Mouse (Mus musculus) kidney, embryonic 15.5 days (tissue): ENCODE results near the gene Aamp. TPM values are rescaled to one million over a fixed set of nuclear protein-coding genes. Genes with fewer than 3 reads are reported as not detected.
"Not testable (repeated sequence)": the region's sequence is repeated elsewhere in the genome, so short reads cannot be mapped to it uniquely, and the experiment has no call there.

Experiments
- ATAC-seq: fragments of 200-750 bp; cut with Nextera tagmentation; replicated peaks from 2 replicates; pipeline ENCODE4 v1.8.0; 2017; ENCODE audit warnings: moderate TSS enrichment; ENCODE audit not compliant: low FRiP score
- H3K27ac ChIP-seq: fragments of 300-500 bp; sonication (generic); 2 replicates; pipeline ENCODE4 v1.5.1; 2015; ENCODE audit warnings: mild to moderate bottlenecking, inconsistent platforms
- H3K27me3 ChIP-seq: fragments of 300-500 bp; sonication (generic); 2 replicates; pipeline ENCODE4 v1.6.1; 2015; ENCODE audit warnings: inconsistent platforms
- H3K36me3 ChIP-seq: fragments of 300-500 bp; sonication (generic); 2 replicates; pipeline ENCODE4 v1.6.1; 2015; ENCODE audit warnings: inconsistent platforms
- H3K4me1 ChIP-seq: fragments of 300-500 bp; sonication (generic); 2 replicates; pipeline ENCODE4 v1.6.1; 2015; ENCODE audit warnings: inconsistent platforms
- H3K4me2 ChIP-seq: fragments of 300-500 bp; sonication (generic); 2 replicates; pipeline ENCODE4 v1.6.1; 2015; ENCODE audit warnings: moderate library complexity, mild to moderate bottlenecking, inconsistent platforms
- H3K4me3 ChIP-seq: fragments of 300-500 bp; sonication (generic); replicated peaks from 2 replicates; pipeline ENCODE4 v1.5.1; 2015; ENCODE audit warnings: mild to moderate bottlenecking, inconsistent platforms
- H3K9ac ChIP-seq: fragments of 300-500 bp; sonication (generic); 2 replicates; pipeline ENCODE4 v1.6.1; 2015; ENCODE audit warnings: mild to moderate bottlenecking, inconsistent platforms
- H3K9me3 ChIP-seq: fragments of 300-500 bp; sonication (generic); replicated peaks from 2 replicates; pipeline ENCODE4 v1.6.1; 2016; ENCODE audit warnings: inconsistent platforms
- WGBS: fragments of 180-500 bp; shearing (Covaris S2); methylation state at CpG from one replicate; pipeline ENCODE4 v1.1.7; 2015; ENCODE audit warnings: mixed read lengths; 5-methylcytosine and 5-hydroxymethylcytosine counted together
- polyA plus RNA-seq: library from polyadenylated mRNA; unstranded; fragments of >200 nt; fragmentation: Nextera tagmentation; extraction: Ambion mirVana; gene quantifications from 2 replicates; pipeline ENCODE4 v1.2.1, GENCODE M21; 2015

The Aamp gene
- polyA plus RNA-seq, 1 experiment from 2014 or later = 283 TPM

DNA sequence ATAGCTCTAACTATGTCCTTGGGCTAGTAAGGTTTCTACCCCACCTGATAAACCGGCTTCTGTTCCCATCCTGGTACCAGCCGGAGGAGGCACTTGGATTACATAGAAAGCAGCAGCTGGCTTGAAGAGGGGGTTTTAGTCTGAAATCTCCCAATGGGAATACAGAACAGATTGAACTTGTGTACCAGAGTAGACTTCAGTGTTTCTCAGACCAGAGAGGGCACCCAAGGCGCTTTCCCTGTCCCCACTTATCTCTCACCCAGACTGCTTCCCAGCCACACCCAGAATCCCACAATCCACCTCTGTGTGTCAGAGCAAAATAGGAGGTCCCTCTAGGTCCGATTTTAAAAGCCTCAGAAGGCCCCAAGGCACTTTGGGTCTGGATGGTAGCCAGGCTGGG is 3.8 kb upstream of the Aamp start:
- no peak overlapping the region for H3K9ac ChIP-seq
- 82% methylated on average over 4 of the region's 4 CpGs for WGBS
- H3K36me3 ChIP-seq = peaks cover 66% of the 10 kb centered on the region
- ATAC-seq = no peak
- no peaks in the 10 kb centered on the region for H3K27me3 ChIP-seq
- no peak overlapping the region for H3K4me2 ChIP-seq
- H3K9me3 ChIP-seq = no peaks in the 10 kb centered on the region
- H3K4me3 ChIP-seq = no peak overlapping the region
- no peak overlapping the region for H3K27ac ChIP-seq
- H3K4me1 ChIP-seq = peaks cover 25% of the 10 kb centered on the region

DNA sequence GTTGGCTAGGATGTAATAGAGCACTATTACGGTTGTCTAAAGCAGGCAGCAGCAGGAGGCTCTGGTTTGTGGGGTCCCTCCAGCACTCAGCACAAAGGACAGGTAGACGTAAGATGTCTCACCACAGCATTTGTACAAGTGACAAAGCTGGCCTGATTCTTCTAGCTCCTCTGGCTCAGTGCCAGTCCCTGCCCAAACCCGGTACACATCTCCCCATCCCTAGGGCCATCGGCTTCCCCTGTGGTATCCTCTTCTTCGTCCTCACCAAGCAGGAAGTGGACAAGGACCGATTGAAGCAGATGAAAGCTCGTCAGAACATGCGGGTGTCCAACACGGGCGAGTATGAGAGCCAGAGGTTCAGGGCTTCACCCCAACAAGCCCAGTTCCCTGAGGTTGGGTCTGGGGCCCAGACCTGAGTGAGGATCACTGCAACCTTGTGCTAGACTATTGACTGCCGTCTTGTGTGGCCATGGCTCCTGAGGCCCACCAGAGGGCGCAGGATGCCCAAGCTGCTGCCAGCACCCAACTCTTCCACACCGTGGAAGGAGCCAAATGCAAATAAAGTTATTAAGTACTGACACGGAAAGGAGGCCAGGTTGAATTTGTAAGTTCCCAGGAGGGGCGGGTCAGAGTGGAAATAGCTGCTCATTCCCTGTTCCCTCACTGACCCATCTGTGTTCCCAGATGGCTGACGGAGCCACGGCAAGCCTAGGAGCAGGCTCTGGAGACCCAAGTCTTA is 2.5 kb upstream of the Aamp start:
- not testable (repeated sequence) for H3K27ac ChIP-seq, H3K9ac ChIP-seq, ATAC-seq, H3K27me3 ChIP-seq, H3K4me2 ChIP-seq, H3K4me3 ChIP-seq, H3K9me3 ChIP-seq
- 61% methylated on average over 15 of the region's 17 CpGs for WGBS
- Histone ChIP-seq H3K36me3 (peaks cover 66% of the 10 kb centered on the region), H3K4me1 (peaks cover 32% of the 10 kb centered on the region)

DNA sequence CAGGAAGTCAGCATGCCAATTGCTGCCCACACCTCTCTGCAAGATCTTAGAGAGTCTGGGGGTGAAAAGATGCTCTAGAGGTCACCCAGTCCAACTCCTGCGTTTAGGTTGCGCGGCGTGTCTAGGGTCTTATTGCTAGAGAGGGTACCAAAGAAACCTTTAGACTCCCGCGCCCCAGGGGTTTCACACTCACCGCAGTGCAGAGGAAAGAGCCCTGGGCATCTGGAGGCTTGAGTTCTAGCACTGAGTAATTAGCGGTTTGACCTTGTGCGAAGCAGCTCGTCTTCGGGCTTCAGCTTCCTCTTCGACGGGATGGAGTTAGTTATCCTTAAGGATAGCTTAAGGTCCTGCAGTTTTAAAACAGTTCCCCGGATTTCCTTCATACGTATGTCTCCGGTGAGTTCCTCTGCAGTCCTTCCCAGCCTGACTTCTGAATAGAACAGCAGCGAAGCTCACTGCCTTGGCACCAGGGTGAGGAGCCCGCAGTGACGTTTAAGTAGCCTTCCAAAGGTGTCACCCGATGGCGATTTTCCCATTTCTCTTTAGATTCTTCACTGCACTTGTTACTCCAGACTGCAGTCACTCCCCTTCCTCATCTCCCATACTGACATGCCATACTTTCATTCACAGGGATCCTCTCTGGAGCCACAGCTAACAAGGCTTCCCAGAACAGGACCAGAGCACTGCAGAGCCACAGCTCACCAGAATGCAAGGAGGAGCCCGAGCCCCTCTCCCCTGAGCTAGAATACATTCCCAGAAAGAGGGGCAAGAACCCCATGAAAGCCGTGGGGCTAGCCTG is 873 bp upstream of the Aamp start:
- Histone ChIP-seq H3K36me3 (peaks cover 68% of the 10 kb centered on the region), H3K27ac (peak overlapping the region; percentile 30; the same call in 1 of the 2 replicates), H3K4me3 (peak overlapping the region; percentile 92), H3K9ac (peak overlapping the region; percentile 66), H3K4me2 (peak overlapping the region; percentile 80), H3K27me3 (no peaks in the 10 kb centered on the region), H3K4me1 (peaks cover 39% of the 10 kb centered on the region), H3K9me3 (no peaks in the 10 kb centered on the region)
- WGBS = 5% methylated on average over 23 of the region's 23 CpGs
- no peak; the same call in 1 of the 2 replicates for ATAC-seq

DNA sequence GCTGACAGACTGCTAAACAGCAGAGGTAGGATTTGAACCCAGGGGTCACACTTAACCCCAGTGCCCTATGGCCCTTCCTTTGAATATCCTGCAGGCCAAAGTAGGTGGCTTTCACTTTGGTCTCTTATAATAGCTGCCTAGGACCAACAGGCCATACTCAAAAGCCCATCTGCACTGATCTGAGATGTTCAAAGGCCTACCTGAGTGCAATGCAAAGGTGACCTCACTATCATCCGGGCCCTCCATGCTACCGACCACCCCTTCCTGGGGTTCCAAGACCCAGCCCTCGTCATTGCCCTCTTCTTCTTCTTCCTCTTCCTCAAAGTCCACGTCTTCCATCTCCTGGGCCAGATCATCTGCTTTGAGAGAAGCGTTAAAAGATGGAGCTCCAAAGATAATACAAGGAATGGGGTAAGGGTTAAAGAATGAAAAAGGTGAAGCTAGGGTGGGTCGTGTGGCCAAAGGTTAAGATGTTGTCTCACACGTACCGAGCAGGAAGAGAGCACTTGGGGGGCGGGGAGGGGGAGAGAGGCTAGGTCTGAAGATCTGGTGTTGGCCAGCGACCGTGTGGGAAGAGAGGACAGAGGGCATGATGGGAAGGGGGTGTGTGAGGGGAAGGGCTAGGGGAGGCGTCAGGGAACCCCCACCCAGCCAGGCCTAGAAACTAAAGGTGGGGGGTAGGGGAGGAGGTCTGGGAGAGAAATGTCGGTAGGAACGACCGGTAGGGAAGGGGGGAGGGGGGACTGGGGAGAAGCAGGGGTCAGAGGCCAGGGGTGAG is 663 bp downstream of the Aamp start:
- Histone ChIP-seq H3K9me3 (no peaks in the 10 kb centered on the region), H3K36me3 (peaks cover 68% of the 10 kb centered on the region)

DNA sequence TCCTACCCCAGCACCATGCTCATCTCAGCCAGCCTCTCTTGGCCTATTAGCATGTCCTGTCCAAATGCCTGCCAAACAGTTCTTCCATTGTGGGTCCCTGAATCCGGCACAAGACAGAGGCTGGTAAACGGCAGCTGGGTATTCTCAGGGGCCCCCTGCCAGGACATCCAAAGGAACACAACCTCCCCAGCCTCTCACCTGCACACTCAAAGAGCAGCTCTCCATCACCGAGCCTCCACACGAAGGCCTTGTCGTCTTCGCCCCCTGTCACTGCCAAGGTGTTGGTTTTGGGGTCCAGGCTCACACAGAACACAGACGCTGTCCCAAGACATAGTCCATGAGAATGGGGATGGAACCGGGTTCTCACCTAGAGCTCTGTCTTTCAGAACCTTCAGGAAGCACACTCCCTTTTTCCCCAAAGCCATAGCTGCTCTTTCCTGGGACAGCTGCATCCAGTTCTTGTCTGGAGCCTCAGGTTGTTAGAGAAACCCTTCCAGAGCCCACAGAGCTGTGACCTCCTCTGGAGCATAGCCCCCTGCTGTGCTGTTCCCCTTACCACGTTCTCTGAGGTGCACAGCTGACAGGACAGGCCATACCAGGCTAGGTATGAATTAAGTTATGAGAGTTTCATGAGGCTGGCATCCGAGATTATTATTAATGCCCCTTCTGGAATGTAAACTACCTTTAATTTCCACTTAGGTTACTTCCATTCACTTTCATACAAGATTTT is 1.5 kb downstream of the Aamp start:
- no peaks in the 10 kb centered on the region for H3K9me3 ChIP-seq
- WGBS = 91% methylated on average over 10 of the region's 10 CpGs

More for the DNA sequence above, 663 bp downstream of the Aamp start:
- 10% methylated on average over 15 of the region's 15 CpGs for WGBS
- Histone ChIP-seq H3K27ac (peak overlapping the region; percentile 89), H3K4me3 (peak overlapping the region; percentile 92), H3K4me2 (peak overlapping the region; percentile 76), H3K9ac (peak overlapping the region; percentile 86), H3K4me1 (peaks cover 40% of the 10 kb centered on the region), H3K27me3 (no peaks in the 10 kb centered on the region)
- ATAC-seq = peak; percentile 61

DNA sequence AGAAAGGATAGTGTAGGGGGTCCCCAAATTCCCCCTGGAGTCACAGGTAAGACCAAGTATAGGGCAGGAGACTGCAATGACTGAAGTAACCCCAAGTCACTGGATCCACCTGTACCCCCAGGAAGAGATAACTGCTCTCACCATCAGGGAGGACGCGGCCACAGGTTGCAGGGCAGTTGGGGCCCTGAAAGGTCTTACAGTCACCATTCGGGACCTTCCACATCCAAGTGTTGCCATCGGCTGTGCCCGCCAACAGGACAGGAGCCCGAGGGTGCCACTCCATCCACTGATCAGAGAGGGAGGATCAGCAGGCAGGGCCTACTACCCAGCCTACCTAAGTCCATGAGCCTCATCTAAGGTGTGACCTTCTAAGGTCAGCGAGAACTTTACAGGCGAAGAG is 2.7 kb downstream of the Aamp start:
- ATAC-seq = no peak
- Histone ChIP-seq H3K4me2 (no peak overlapping the region), H3K27me3 (no peaks in the 10 kb centered on the region), H3K4me3 (no peak overlapping the region), H3K36me3 (peaks cover 56% of the 10 kb centered on the region), H3K4me1 (peaks cover 55% of the 10 kb centered on the region), H3K27ac (no peak overlapping the region), H3K9ac (no peak overlapping the region), H3K9me3 (no peaks in the 10 kb centered on the region)
- WGBS = 95% methylated on average over 8 of the region's 8 CpGs

More for the DNA sequence above, 1.5 kb downstream of the Aamp start:
- peak overlapping the region; percentile 76 for H3K4me2 ChIP-seq
- peak overlapping the region; percentile 6; the same call in 1 of the 2 replicates for H3K4me3 ChIP-seq
- no peak overlapping the region for H3K27ac ChIP-seq
- ATAC-seq = no peak
- H3K27me3 ChIP-seq = no peaks in the 10 kb centered on the region
- peaks cover 46% of the 10 kb centered on the region for H3K4me1 ChIP-seq
- H3K9ac ChIP-seq = no peak overlapping the region
- peaks cover 64% of the 10 kb centered on the region for H3K36me3 ChIP-seq

DNA sequence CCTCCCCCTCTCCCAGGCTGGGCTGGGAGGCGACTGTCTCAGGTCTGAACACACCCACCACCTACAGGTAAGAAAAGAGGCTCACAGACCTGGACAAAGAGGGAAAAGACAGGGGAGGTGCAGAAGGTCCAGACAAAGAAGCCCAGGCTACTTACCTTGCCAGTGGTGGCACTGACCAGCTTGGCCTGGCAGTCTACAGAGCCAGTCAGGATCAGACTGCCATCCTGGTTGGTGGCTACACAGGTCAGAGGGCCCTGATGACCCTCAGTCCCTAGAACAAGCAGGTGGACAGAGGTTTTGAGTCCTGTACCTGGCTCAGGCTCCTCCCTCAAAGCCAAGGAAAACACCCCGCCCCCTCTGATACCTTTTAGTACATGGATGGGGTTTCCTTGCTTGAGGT is 3.2 kb downstream of the Aamp start:
- WGBS = 97% methylated on average over 2 of the region's 2 CpGs
- H3K36me3 ChIP-seq = peaks cover 51% of the 10 kb centered on the region

DNA sequence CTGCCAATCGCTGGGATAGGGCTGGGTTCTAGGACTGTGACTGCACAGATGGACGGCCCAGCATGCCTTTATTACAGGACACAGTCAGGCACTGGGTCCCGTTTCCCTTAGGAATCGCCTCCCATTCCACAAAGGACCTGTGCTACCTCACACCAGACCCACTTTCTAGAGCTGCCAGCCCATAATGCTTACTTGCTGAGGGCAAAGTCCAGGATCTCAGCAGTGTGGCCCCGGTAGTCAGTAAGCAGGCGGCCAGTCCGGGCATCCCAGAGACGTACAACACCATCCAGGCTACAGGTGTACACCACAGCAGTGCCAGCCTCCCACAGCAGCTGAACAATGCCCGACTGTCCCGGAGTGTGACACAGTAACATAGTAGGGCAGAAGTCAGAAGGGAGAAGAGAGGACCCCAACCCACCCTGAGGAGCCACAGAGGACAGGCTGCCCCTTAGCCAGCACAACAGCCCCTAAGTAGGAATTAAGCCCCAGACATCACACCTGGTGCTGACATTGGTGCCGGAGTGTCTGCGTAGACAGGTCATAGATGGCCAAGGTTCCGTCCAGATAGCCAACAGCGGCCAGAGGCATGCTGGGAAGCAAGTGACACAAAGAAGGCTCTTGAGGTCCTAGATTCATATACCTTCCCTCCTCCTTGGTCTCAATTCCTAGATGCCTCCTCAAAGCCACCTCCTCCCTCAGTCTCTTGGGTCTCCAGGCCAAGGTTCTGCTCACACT is 3.8 kb downstream of the Aamp start:
- H3K27ac ChIP-seq = no peak overlapping the region
- WGBS = 91% methylated on average over 14 of the region's 14 CpGs

More for the DNA sequence above, 3.2 kb downstream of the Aamp start:
- ATAC-seq = no peak
- Histone ChIP-seq H3K9ac (no peak overlapping the region), H3K9me3 (no peaks in the 10 kb centered on the region), H3K27me3 (no peaks in the 10 kb centered on the region), H3K4me2 (no peak overlapping the region), H3K27ac (no peak overlapping the region), H3K4me3 (no peak overlapping the region), H3K4me1 (peaks cover 55% of the 10 kb centered on the region)

DNA sequence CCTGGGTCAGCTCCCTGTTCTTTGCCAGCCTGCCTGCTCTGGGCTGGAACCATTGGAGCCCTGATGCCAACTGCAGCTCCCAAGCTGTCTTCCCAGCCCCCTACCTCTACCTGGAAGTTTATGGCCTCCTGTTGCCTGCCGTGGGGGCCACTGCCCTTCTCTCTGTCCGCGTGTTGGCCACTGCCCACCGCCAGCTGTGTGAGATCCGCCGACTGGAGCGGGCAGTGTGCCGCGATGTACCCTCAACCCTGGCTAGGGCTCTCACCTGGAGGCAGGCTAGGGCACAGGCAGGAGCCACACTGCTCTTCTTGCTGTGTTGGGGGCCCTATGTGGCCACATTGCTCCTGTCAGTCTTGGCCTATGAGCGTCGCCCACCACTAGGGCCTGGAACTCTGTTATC is 5.5 kb downstream of the Aamp start:
- 83% methylated on average over 11 of the region's 11 CpGs for WGBS
- peaks cover 49% of the 10 kb centered on the region for H3K36me3 ChIP-seq
- H3K9me3 ChIP-seq = no peaks in the 10 kb centered on the region
- H3K4me1 ChIP-seq = peaks cover 60% of the 10 kb centered on the region
- H3K9ac ChIP-seq = no peak overlapping the region
- H3K4me3 ChIP-seq = no peak overlapping the region
- no peaks in the 10 kb centered on the region for H3K27me3 ChIP-seq
- ATAC-seq = no peak
- H3K27ac ChIP-seq = no peak overlapping the region
- no peak overlapping the region for H3K4me2 ChIP-seq

More for the DNA sequence above, 3.8 kb downstream of the Aamp start:
- no peaks in the 10 kb centered on the region for H3K27me3 ChIP-seq
- no peak overlapping the region for H3K4me3 ChIP-seq
- H3K4me2 ChIP-seq = no peak overlapping the region
- H3K9me3 ChIP-seq = no peaks in the 10 kb centered on the region
- H3K4me1 ChIP-seq = peaks cover 51% of the 10 kb centered on the region
- no peak for ATAC-seq
- H3K9ac ChIP-seq = no peak overlapping the region
- H3K36me3 ChIP-seq = peaks cover 49% of the 10 kb centered on the region

DNA sequence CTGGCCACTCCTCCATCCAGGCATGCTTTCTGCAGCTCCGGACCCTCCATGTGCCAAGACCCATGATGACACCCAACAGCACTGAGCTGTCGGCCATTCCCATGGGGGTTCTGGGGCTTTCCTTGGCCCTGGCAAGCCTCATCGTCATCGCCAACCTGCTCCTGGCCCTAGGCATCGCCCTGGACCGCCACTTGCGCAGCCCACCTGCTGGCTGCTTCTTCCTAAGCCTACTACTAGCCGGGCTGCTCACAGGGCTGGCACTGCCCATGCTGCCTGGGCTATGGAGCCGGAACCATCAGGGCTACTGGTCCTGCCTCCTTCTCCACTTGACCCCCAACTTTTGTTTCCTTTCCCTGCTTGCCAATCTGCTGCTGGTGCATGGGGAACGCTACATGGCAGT is 6.0 kb downstream of the Aamp start, which contains the start of gene Gpbar1:
TSS of gene Gpbar1 (plus strand) at position 13 of the 400 bp plus-strand sequence.
- Histone ChIP-seq H3K4me1 (peaks cover 58% of the 10 kb centered on the region), H3K4me2 (peak within 1 kb of the TSS; percentile 7; the same call in 1 of the 2 replicates), H3K4me3 (no peak within 1 kb of the TSS), H3K9ac (0 out of 2 replicates have a peak within 1 kb of the TSS, but pooled peaks have one; percentile 14), H3K9me3 (no peaks in the 10 kb centered on the region), H3K27ac (peak within 1 kb of the TSS; percentile 34), H3K36me3 (peaks cover 49% of the 10 kb centered on the region), H3K27me3 (no peaks in the 10 kb centered on the region)
- WGBS = 87% methylated on average over 10 of the region's 10 CpGs
- ATAC-seq = no peak
